Mouse (Mus musculus) limb, embryonic 10.5 days (tissue): ENCODE results near the gene Cpped1. TPM values are rescaled to one million over a fixed set of nuclear protein-coding genes. Genes with fewer than 3 reads are reported as not detected.

ENCODE experiments used
- DNase-seq: peaks from one replicate; pipeline ENCODE4 v3.0.0-alpha.2; 2017; ENCODE audit warnings: low spot score
- H3K27ac ChIP-seq: fragments of 300-500 bp; sonication (generic); 2 replicates; pipeline ENCODE4 v1.5.1; 2016; ENCODE audit warnings: mild to moderate bottlenecking
- H3K27me3 ChIP-seq: fragments of 300-500 bp; sonication (generic); 2 replicates; pipeline ENCODE4 v1.6.1; 2016; ENCODE audit warnings: low read depth, mild to moderate bottlenecking; ENCODE audit not compliant: poor library complexity, severe bottlenecking
- H3K36me3 ChIP-seq: fragments of 300-500 bp; sonication (generic); 2 replicates; pipeline ENCODE4 v1.6.1; 2016; ENCODE audit warnings: mild to moderate bottlenecking, moderate library complexity
- H3K4me1 ChIP-seq: fragments of 300-500 bp; sonication (generic); 2 replicates; pipeline ENCODE4 v1.6.1; 2016
- H3K4me3 ChIP-seq: fragments of 300-500 bp; sonication (generic); 2 replicates; pipeline ENCODE4 v1.5.1; 2016; ENCODE audit warnings: mild to moderate bottlenecking, moderate library complexity
- H3K9me3 ChIP-seq: fragments of 300-500 bp; sonication (generic); replicated peaks from 2 replicates; pipeline ENCODE4 v1.6.1; 2016; ENCODE audit warnings: mild to moderate bottlenecking
- WGBS: fragments of 180-500 bp; shearing (Covaris S2); methylation state at CpG from one replicate; pipeline ENCODE4 v1.1.7; 2016; 5-methylcytosine and 5-hydroxymethylcytosine counted together
- polyA plus RNA-seq: library from polyadenylated mRNA; unstranded; fragments of >200 nt; fragmentation: Nextera tagmentation; extraction: Ambion mirVana; gene quantifications from 2 replicates; pipeline ENCODE4 v1.2.1, GENCODE M21; 2016

The Cpped1 gene
- polyA plus RNA-seq, 1 experiment from 2014 or later, result 13.9 TPM

DNA sequence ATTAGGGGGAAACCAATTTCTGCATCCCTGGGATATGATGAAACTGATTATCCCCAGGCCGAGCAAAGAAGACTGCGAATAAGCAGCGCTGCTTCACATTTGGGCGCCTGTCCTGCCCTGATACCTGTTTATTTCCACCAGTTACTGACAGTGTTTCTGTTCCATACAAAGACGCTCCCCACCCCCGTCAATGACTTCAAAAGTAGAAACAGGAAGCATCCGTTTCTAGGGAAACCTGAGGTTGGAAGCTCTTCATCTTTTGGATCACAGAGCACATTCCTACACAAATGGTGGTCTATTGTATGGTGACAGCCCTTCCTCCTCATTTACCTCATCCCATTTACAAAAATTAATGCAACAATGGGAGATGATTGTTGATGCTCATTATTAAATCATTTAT lies 84.4 kb downstream of the Cpped1 start:
- no peak overlapping the region for H3K27ac ChIP-seq
- H3K9me3 ChIP-seq, result no peaks in the 10 kb centered on the region
- no peak overlapping the region for H3K4me3 ChIP-seq
- no peak for DNase-seq
- H3K36me3 ChIP-seq, result no peaks in the 10 kb centered on the region
- WGBS, result 83% methylated on average over 7 of the region's 7 CpGs
- H3K27me3 ChIP-seq, result no peaks in the 10 kb centered on the region
- no peaks in the 10 kb centered on the region for H3K4me1 ChIP-seq

DNA sequence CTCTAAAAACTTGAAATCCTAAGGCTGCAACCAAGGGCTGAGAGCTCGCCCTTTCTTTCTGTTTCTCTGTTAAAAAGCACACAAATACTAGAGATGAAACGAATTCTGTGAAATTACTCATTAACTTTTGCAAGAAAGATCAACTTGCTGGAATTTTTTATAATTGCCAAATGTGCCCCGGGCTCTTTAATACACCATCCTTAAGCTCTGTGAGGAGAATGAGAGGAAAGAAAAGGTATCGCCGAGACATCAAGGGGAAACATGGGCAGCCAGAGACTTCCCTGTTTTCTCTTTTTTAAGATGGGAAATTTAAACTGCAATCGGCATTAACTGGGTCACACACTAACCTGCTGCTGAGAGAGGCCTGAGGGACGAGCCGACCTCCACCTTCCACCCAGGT lies 84.9 kb downstream of the Cpped1 start:
- Histone ChIP-seq H3K27ac (no peak overlapping the region), H3K9me3 (no peaks in the 10 kb centered on the region), H3K36me3 (no peaks in the 10 kb centered on the region), H3K27me3 (no peaks in the 10 kb centered on the region), H3K4me1 (no peaks in the 10 kb centered on the region), H3K4me3 (no peak overlapping the region)
- DNase-seq, result no peak
- WGBS, result 87% methylated on average over 8 of the region's 8 CpGs

GRCm38 (mm10) chr16:11820791-11821190 lies 88.5 kb downstream of the Cpped1 start:
- peak; percentile 37 for DNase-seq
- WGBS, result 67% methylated on average over 7 of the region's 7 CpGs

DNA sequence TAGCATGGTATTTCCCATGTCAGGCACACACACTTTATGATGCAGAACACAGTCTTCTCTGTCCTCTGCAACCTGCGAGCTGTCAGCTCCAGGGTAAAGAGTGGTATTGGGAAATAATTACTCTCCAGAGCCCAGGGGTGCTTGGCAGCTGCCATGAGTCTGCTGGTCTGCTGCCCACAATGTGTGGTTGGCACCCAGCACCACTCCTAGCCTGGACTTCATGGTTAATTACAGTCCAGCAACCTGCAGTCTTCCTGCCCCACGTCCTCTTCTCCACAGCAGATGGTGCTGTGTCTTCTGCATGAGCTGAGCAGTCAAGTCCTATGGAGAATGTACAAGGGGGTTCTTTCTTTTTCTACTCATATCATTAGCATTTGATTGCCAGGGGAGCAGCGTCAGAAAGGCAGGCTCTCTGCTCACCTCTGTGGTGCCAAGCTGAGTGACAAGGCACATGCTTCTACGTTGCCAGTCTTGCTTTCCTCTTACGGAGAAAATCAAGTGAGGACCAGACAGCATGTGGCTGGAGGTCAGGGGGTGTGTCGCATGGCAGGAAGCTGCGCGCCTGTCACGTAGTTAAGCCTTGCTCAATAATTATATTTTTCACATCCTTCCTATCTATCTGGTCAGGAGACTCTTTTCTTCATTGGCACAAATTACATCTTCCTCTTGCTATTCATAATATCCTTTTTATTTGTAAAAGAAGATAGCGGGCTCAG lies 94.2 kb downstream of the Cpped1 start:
- 78% methylated on average over 10 of the region's 10 CpGs for whole genome bisulfite sequencing
- no peak overlapping the region for H3K27ac ChIP-seq
- no peaks in the 10 kb centered on the region for H3K9me3 ChIP-seq
- no peaks in the 10 kb centered on the region; the same call in 1 of the 2 replicates for H3K4me1 ChIP-seq
- no peak overlapping the region for H3K4me3 ChIP-seq
- H3K27me3 ChIP-seq, result no peaks in the 10 kb centered on the region
- no peak for DNase-seq
- H3K36me3 ChIP-seq, result no peaks in the 10 kb centered on the region

More at GRCm38 (mm10) chr16:11820791-11821190, 88.5 kb downstream of the Cpped1 start:
- H3K27ac ChIP-seq, result no peak overlapping the region
- H3K27me3 ChIP-seq, result no peaks in the 10 kb centered on the region
- no peaks in the 10 kb centered on the region for H3K36me3 ChIP-seq
- H3K9me3 ChIP-seq, result no peaks in the 10 kb centered on the region
- no peak overlapping the region for H3K4me3 ChIP-seq
- H3K4me1 ChIP-seq, result no peaks in the 10 kb centered on the region

GRCm38 (mm10) chr16:11812119-11812518 lies 97.1 kb downstream of the Cpped1 start:
- H3K27ac ChIP-seq, result no peak overlapping the region
- H3K4me1 ChIP-seq, result peaks cover 8% of the 10 kb centered on the region; the same call in 1 of the 2 replicates
- no peaks in the 10 kb centered on the region for H3K36me3 ChIP-seq
- DNase-seq, result no peak
- no peaks in the 10 kb centered on the region for H3K27me3 ChIP-seq
- WGBS, result 80% methylated on average over 8 of the region's 8 CpGs
- no peak overlapping the region for H3K4me3 ChIP-seq
- no peaks in the 10 kb centered on the region for H3K9me3 ChIP-seq

DNA sequence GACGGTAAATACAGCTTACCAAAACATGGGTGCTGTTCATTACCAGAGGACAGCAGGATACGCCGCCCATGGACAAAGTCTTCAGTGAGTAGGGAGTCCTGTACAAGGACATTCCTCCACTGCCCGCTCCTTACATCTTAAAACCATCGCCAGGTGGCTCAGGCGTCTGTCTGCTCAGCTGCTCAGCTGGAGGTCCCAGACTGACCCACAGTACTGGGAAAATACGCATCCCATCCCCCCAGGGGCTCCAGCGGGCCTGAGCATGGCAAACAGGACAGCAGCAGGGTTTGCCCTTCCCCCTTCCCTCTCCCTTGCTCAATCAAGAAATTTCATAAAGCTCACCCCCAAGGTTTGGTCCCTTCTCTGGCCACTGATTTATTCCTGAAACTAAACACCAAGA lies 99.6 kb downstream of the Cpped1 start:
- DNase-seq, result no peak
- no peak overlapping the region for H3K4me3 ChIP-seq
- no peaks in the 10 kb centered on the region for H3K27me3 ChIP-seq
- WGBS, result 50% methylated on average over 8 of the region's 8 CpGs
- no peaks in the 10 kb centered on the region for H3K9me3 ChIP-seq
- no peaks in the 10 kb centered on the region for H3K36me3 ChIP-seq
- peaks cover 12% of the 10 kb centered on the region; the same call in 1 of the 2 replicates for H3K4me1 ChIP-seq
- H3K27ac ChIP-seq, result no peak overlapping the region

DNA sequence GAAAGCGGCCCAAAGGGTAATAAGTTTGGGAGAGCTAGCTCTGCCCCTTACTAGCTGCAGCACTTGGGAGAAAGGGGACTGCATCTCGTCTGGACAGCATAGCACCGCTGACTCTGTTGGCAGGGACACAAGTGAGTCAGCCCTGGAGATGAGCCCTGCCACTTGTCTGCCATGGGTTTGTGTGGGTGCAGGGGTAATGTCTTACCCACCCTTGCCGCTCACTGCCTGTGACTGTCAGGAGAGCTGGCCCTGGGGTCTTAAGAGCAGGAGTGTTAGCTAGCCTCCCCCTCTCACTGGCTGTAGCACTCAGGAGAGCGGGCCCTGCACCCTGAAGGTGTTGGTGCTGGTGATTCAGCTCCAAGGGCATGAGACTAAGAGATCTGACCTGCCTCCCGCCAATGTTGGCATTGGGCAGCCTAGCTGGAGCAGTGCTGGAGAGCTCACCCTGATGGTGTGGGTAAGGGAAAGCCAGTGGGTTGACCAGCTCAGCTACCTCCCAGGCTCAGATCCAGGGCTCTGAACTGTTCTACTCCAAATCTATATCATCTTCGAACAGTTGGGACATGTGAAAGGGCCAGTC lies 107.2 kb downstream of the Cpped1 start:
- Histone ChIP-seq H3K27ac (no peak overlapping the region), H3K36me3 (no peaks in the 10 kb centered on the region), H3K4me1 (0 out of 2 replicates have a peak, but pooled peaks cover 4% of the 10 kb centered on the region), H3K4me3 (no peak overlapping the region), H3K27me3 (no peaks in the 10 kb centered on the region), H3K9me3 (no peaks in the 10 kb centered on the region)
- 93% methylated on average over 7 of the region's 7 CpGs for WGBS
- DNase-seq, result no peak

GRCm38 (mm10) chr16:11795758-11796460 lies 113.3 kb downstream of the Cpped1 start:
- Histone ChIP-seq H3K27ac (no peak overlapping the region), H3K9me3 (no peaks in the 10 kb centered on the region), H3K4me3 (no peak overlapping the region), H3K36me3 (no peaks in the 10 kb centered on the region), H3K27me3 (no peaks in the 10 kb centered on the region), H3K4me1 (no peaks in the 10 kb centered on the region)
- 82% methylated on average over 7 of the region's 7 CpGs for WGBS
- DNase-seq, result no peak

GRCm38 (mm10) chr16:11794628-11795027 lies 114.6 kb downstream of the Cpped1 start:
- H3K4me1 ChIP-seq, result no peaks in the 10 kb centered on the region
- 88% methylated on average over 4 of the region's 4 CpGs for WGBS
- DNase-seq, result no peak
- H3K36me3 ChIP-seq, result no peaks in the 10 kb centered on the region
- no peaks in the 10 kb centered on the region for H3K27me3 ChIP-seq
- H3K4me3 ChIP-seq, result no peak overlapping the region
- no peaks in the 10 kb centered on the region for H3K9me3 ChIP-seq
- no peak overlapping the region for H3K27ac ChIP-seq

- H3K36me3 ChIP-seq, result no peaks in the 10 kb centered on the region
- 23% methylated on average over 2 of the region's 2 CpGs for WGBS
- DNase-seq, result no peak
- no peak overlapping the region for H3K27ac ChIP-seq
- H3K4me3 ChIP-seq, result no peak overlapping the region
- no peaks in the 10 kb centered on the region for H3K4me1 ChIP-seq
- no peaks in the 10 kb centered on the region for H3K9me3 ChIP-seq
- H3K27me3 ChIP-seq, result no peaks in the 10 kb centered on the region
Observed at GRCm38 (mm10) chr16:11793391-11793790, 115.9 kb downstream of the Cpped1 start.

DNA sequence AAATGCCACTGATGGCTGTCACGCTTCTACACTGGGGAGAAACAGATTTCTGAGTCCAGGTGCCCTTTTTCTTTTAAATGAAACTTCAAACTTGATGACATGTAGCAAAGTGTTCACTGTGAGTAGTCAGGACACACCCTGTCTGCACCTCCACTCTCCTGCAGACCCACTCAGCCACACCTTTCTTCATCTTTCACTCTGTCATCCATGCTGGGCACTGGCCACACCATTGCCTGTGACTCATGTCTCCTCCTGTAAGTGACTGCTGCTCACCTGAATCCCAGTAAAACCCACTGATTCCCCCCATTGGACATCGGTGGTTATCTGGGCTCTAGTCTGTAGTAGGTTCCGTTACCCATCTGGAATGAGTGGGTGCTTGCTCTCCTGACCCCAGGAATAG lies 118.8 kb downstream of the Cpped1 start:
- no peaks in the 10 kb centered on the region for H3K36me3 ChIP-seq
- 91% methylated on average over 3 of the region's 3 CpGs for WGBS
- H3K4me1 ChIP-seq, result no peaks in the 10 kb centered on the region
- no peak overlapping the region for H3K4me3 ChIP-seq
- no peaks in the 10 kb centered on the region for H3K27me3 ChIP-seq
- H3K27ac ChIP-seq, result no peak overlapping the region
- H3K9me3 ChIP-seq, result no peaks in the 10 kb centered on the region
- DNase-seq, result no peak

- no peaks in the 10 kb centered on the region for H3K27me3 ChIP-seq
- H3K27ac ChIP-seq, result no peak overlapping the region
- H3K9me3 ChIP-seq, result no peaks in the 10 kb centered on the region
- DNase-seq, result no peak
- 91% methylated on average over 4 of the region's 4 CpGs for WGBS
- H3K4me1 ChIP-seq, result peaks cover 6% of the 10 kb centered on the region; the same call in 1 of the 2 replicates
- no peak overlapping the region for H3K4me3 ChIP-seq
- H3K36me3 ChIP-seq, result no peaks in the 10 kb centered on the region
Observed at GRCm38 (mm10) chr16:11785806-11786205, 123.4 kb downstream of the Cpped1 start.

DNA sequence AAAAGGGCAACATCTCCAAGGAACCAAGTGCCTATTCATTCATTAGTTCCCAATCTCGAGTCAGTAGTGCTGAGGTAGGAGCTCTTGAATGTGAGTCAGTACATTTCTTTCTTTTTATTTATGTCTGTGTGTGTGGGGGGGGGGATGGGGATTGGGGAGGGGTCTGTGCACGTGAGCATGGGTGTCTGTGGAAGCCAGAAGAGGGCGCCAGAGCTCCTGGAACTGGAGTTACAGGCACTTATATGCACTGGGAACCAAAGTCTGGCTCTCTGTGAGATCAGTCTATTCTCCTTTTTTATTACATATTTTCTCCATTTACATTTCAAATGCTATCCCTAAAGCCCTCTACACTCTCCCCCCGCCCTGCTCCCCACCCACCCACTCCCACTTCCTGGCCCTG lies 124.9 kb downstream of the Cpped1 start:
- Histone ChIP-seq H3K9me3 (no peaks in the 10 kb centered on the region), H3K4me1 (peaks cover 6% of the 10 kb centered on the region; the same call in 1 of the 2 replicates), H3K27me3 (no peaks in the 10 kb centered on the region), H3K4me3 (no peak overlapping the region), H3K36me3 (no peaks in the 10 kb centered on the region), H3K27ac (no peak overlapping the region)
- no peak for DNase-seq
- 62% methylated on average over 4 of the region's 4 CpGs for WGBS
